Mouse (Mus musculus): ENCODE data around the gene Inka2. TPM values are rescaled to one million over a fixed set of nuclear protein-coding genes. Genes with fewer than 3 reads are reported as not detected.

Gene Inka2
- polyA plus RNA-seq, 1 experiment from 2014 or later: 2.9 TPM

DNA sequence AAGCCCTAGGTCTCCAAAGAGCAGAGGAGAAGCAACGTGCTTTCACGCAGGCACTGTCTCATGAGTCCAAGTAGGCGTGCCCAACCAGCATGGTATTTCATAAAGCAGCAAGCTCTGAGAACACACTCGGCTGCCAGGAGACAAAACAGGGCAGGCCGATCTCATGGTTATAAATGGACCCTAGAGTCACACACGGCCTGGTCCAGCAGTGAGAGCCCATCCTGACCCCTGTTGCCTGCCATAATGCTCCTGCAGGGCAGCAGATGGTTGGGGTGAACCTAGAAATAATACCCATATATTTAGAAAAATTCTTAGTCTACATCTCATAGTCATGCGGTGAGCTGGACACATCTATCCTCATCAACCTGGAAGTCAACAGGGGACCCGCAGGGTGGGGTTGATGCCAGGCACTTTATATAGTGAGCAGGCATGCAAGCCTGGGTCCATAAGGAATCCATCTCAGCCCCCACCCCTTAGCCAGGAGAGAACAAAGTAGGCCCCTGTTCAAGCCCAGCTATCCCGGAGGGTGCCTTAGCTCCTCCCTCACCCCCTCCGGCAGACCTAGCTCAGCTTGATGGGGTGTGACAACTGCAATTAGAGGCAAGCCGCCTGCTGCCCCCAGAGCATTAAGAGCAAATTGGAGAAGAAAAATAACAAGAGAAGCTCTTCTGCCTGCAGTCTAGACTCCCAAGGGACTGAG lies 13.6 kb downstream of the Inka2 start:
- no peaks in the 10 kb centered on the region for H3K9me3 ChIP-seq (ENCODE audit: control insufficient read depth, low read length)
- ATAC-seq (ENCODE audit: low FRiP score, low TSS enrichment): no peak; the same call in 1 of the 2 replicates
- 57% methylated on average over 11 of the region's 11 CpGs for WGBS
- no peaks in the 10 kb centered on the region for H3K27me3 ChIP-seq (ENCODE audit: control insufficient read depth, insufficient read depth, low read length)
- no peaks in the 10 kb centered on the region for H3K36me3 ChIP-seq (ENCODE audit: control insufficient read depth, insufficient read depth, low read length)
- TF ChIP-seq CTCF (IDR thresholded peaks at IDR 0.05; ENCODE audit: low read depth): no peak
- TF ChIP-seq EP300 (optimal IDR thresholded peaks at IDR 0.05): no peak
- no peak overlapping the region for H3K9ac ChIP-seq (ENCODE audit: low read length)
- H3K4me1 ChIP-seq (replicated peaks; ENCODE audit: control insufficient read depth, insufficient read depth): no peaks in the 10 kb centered on the region
- no peak overlapping the region for H3K4me3 ChIP-seq (ENCODE audit: low read depth, low read length)
- no peak overlapping the region for H3K27ac ChIP-seq (replicated peaks)
- DNase-seq (ENCODE audit: low spot score): no peak
- no peak overlapping the region for H3K4me2 ChIP-seq (replicated peaks; ENCODE audit: low read depth)

DNA sequence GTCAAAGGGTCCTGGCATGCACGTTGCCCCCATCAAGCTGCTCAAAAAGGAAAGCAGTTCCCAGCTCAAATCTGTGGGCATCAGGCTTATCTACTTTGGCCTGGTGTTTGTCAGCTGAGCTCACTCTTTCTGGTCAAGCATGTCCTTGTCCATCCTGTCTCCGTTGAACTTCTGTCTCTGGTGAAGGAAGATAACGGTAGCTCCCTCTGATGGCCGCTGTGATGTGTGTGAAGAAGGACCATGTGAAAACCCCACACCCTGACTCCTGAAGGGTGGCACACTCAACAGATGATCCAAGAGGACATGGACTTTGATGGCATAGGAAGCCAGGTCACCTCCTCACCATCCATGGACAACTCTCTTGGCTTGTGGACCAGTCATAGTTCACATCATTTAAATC lies 14.3 kb downstream of the Inka2 start:
- DNase-seq (ENCODE audit: low spot score): no peak
- 41% methylated on average over 4 of the region's 4 CpGs for WGBS
- no peak for TF ChIP-seq EP300 (optimal IDR thresholded peaks at IDR 0.05)
- peak; percentile 35; the same call in 1 of the 2 replicates for TF ChIP-seq CTCF (IDR thresholded peaks at IDR 0.05; ENCODE audit: low read depth)
- Histone ChIP-seq H3K4me1 (replicated peaks; ENCODE audit: control insufficient read depth, insufficient read depth) (no peaks in the 10 kb centered on the region), H3K4me2 (replicated peaks; ENCODE audit: low read depth) (no peak overlapping the region), H3K9ac (ENCODE audit: low read length) (no peak overlapping the region), H3K27me3 (ENCODE audit: control insufficient read depth, insufficient read depth, low read length) (no peaks in the 10 kb centered on the region), H3K36me3 (ENCODE audit: control insufficient read depth, insufficient read depth, low read length) (no peaks in the 10 kb centered on the region), H3K9me3 (ENCODE audit: control insufficient read depth, low read length) (no peaks in the 10 kb centered on the region), H3K4me3 (ENCODE audit: low read depth, low read length) (no peak overlapping the region), H3K27ac (replicated peaks) (no peak overlapping the region)
- ATAC-seq (ENCODE audit: low FRiP score, low TSS enrichment): no peak

DNA sequence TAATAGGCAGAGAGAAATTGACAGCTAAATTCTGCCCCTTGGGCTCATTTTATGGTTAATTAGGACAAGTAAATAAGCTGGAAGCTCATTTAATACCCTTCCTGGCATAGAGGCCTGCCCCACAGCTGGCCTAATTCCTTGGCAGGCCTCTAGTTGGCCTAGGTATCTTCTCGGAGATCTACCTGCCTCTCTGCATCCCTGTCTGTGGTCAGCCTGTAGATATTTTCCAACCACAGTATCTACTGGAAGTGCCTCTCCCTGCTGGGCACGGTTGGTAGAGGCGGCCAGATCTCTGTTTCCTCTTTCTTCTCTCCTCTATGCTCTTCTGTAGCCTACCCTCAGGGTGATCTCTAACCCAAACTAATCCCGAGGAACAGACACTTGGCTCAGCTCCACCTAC lies 15.6 kb downstream of the Inka2 start:
- Histone ChIP-seq H3K4me3 (ENCODE audit: low read depth, low read length) (no peak overlapping the region), H3K4me2 (replicated peaks; ENCODE audit: low read depth) (no peak overlapping the region), H3K27me3 (ENCODE audit: control insufficient read depth, insufficient read depth, low read length) (no peaks in the 10 kb centered on the region), H3K27ac (replicated peaks) (no peak overlapping the region), H3K36me3 (ENCODE audit: control insufficient read depth, insufficient read depth, low read length) (no peaks in the 10 kb centered on the region), H3K9me3 (ENCODE audit: control insufficient read depth, low read length) (no peaks in the 10 kb centered on the region), H3K9ac (ENCODE audit: low read length) (no peak overlapping the region), H3K4me1 (replicated peaks; ENCODE audit: control insufficient read depth, insufficient read depth) (no peaks in the 10 kb centered on the region)
- WGBS: 63% methylated on average over 4 of the region's 4 CpGs
- DNase-seq (ENCODE audit: low spot score) (no peak), ATAC-seq (ENCODE audit: low FRiP score, low TSS enrichment) (no peak)
- no peak for TF ChIP-seq EP300 (optimal IDR thresholded peaks at IDR 0.05)
- no peak for TF ChIP-seq CTCF (IDR thresholded peaks at IDR 0.05; ENCODE audit: low read depth)

DNA sequence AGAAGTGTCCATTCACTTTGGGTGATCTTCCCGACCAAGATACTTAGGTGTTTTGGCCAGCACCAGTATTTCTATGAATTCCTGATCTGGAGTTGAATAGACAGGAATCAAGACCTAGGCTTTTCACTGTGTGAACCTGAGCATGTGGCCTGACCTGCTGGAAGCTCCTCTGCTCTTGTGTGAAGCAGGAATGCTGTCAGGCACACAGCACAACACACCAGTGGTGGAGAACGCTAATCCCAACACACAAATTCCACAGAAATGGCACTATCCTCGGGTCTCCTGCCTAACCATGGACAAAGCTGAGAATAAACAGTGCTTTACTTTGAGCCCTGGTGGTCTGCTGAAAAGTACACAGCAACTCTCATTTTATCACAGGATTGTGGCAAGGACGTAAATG lies 16.1 kb downstream of the Inka2 start:
- Histone ChIP-seq H3K9ac (ENCODE audit: low read length) (no peak overlapping the region), H3K27me3 (ENCODE audit: control insufficient read depth, insufficient read depth, low read length) (no peaks in the 10 kb centered on the region), H3K27ac (replicated peaks) (no peak overlapping the region), H3K9me3 (ENCODE audit: control insufficient read depth, low read length) (no peaks in the 10 kb centered on the region), H3K36me3 (ENCODE audit: control insufficient read depth, insufficient read depth, low read length) (no peaks in the 10 kb centered on the region), H3K4me1 (replicated peaks; ENCODE audit: control insufficient read depth, insufficient read depth) (no peaks in the 10 kb centered on the region), H3K4me3 (ENCODE audit: low read depth, low read length) (no peak overlapping the region), H3K4me2 (replicated peaks; ENCODE audit: low read depth) (no peak overlapping the region)
- 56% methylated on average over 4 of the region's 4 CpGs for WGBS
- no peak for ATAC-seq (ENCODE audit: low FRiP score, low TSS enrichment)
- TF ChIP-seq CTCF (IDR thresholded peaks at IDR 0.05; ENCODE audit: low read depth) (no peak), EP300 (optimal IDR thresholded peaks at IDR 0.05) (no peak)
- no peak for DNase-seq (ENCODE audit: low spot score)

DNA sequence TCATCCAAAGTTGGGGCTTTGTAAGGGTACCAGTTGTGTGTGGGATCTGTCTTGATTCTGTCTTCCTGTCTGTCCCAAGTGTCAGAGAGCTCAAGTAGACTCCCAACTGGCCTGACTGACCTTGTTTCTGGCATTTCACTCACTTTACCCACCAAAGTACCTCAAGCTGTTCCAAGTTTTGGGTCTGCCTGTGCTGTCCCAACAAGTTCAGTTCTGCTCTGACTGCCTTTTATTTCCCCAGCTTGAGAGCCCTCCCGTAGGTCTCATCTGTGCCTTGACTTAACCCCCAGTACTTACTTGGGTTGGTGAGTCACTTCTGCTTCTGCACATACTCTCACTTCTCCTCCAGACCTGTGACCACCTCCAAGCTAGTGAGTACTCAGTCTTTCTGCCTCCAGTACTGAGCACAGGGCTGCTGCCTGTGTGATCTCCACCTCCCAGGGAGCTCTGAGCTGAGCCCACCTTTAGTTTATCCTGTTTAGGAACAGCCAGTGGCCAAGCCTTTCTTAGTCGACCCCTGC lies 17.3 kb downstream of the Inka2 start:
- peak; percentile 14; the same call in 1 of the 2 replicates for ATAC-seq (ENCODE audit: low FRiP score, low TSS enrichment)
- WGBS: 75% methylated on average over 2 of the region's 2 CpGs
- TF ChIP-seq EP300 (optimal IDR thresholded peaks at IDR 0.05) (no peak), CTCF (IDR thresholded peaks at IDR 0.05; ENCODE audit: low read depth) (no peak)
- Histone ChIP-seq H3K4me1 (replicated peaks; ENCODE audit: control insufficient read depth, insufficient read depth) (no peaks in the 10 kb centered on the region), H3K9me3 (ENCODE audit: control insufficient read depth, low read length) (no peaks in the 10 kb centered on the region), H3K36me3 (ENCODE audit: control insufficient read depth, insufficient read depth, low read length) (no peaks in the 10 kb centered on the region), H3K27ac (replicated peaks) (no peak overlapping the region), H3K27me3 (ENCODE audit: control insufficient read depth, insufficient read depth, low read length) (no peaks in the 10 kb centered on the region), H3K9ac (ENCODE audit: low read length) (no peak overlapping the region), H3K4me3 (ENCODE audit: low read depth, low read length) (no peak overlapping the region), H3K4me2 (replicated peaks; ENCODE audit: low read depth) (no peak overlapping the region)
- no peak for DNase-seq (ENCODE audit: low spot score)

DNA sequence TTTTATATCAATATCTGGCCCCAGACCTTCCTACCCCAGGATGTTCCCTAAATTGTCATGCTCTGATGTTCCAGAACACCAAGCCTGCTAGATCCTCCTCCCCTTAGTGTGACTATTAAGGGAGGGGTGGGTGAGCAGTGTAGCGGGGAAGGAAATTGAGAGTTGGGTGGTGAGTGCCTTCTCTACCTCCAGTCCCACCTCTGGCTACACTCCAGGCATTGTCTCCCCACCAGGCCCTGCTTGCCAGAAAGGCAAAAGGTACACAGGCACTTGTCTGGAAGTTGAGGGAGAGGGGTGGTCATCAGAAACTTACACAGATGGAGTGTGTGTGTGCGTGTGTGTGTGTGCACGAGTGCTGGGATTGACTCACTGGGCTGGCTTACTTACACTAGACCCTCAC lies 18.1 kb downstream of the Inka2 start:
- 74% methylated on average over 3 of the region's 3 CpGs for WGBS
- H3K9ac ChIP-seq (ENCODE audit: low read length): no peak overlapping the region
- DNase-seq (ENCODE audit: low spot score) (no peak), ATAC-seq (ENCODE audit: low FRiP score, low TSS enrichment) (no peak)
- no peaks in the 10 kb centered on the region for H3K4me1 ChIP-seq (replicated peaks; ENCODE audit: control insufficient read depth, insufficient read depth)
- H3K27ac ChIP-seq (replicated peaks): no peak overlapping the region
- no peak overlapping the region for H3K4me3 ChIP-seq (ENCODE audit: low read depth, low read length)
- H3K36me3 ChIP-seq (ENCODE audit: control insufficient read depth, insufficient read depth, low read length): no peaks in the 10 kb centered on the region
- H3K4me2 ChIP-seq (replicated peaks; ENCODE audit: low read depth): no peak overlapping the region
- no peaks in the 10 kb centered on the region for H3K9me3 ChIP-seq (ENCODE audit: control insufficient read depth, low read length)
- TF ChIP-seq CTCF (IDR thresholded peaks at IDR 0.05; ENCODE audit: low read depth): no peak
- no peak for TF ChIP-seq EP300 (optimal IDR thresholded peaks at IDR 0.05)
- H3K27me3 ChIP-seq (ENCODE audit: control insufficient read depth, insufficient read depth, low read length): no peaks in the 10 kb centered on the region

Data from stomach, postnatal 0 days (tissue).